Mouse (Mus musculus) mesoderm, embryonic 11.5 days (tissue): ENCODE measurements at regions not wholly inside any gene's neighbourhood (a gene's known extent, or its start where the extent isn't known, plus 50 kb on each side); places are given as distances from the start of the nearest gene placed in this dataset.

Experiments used
- DNase-seq: peaks from one replicate; pipeline ENCODE4 v3.0.0-alpha.2; 2012; ENCODE audit warnings: low read depth, low spot score

- no peak for DNase-seq
Observed at GRCm38 (mm10) chr10:97778531-97778930, 52.0 kb upstream of the C030005K15Rik start.

DNA sequence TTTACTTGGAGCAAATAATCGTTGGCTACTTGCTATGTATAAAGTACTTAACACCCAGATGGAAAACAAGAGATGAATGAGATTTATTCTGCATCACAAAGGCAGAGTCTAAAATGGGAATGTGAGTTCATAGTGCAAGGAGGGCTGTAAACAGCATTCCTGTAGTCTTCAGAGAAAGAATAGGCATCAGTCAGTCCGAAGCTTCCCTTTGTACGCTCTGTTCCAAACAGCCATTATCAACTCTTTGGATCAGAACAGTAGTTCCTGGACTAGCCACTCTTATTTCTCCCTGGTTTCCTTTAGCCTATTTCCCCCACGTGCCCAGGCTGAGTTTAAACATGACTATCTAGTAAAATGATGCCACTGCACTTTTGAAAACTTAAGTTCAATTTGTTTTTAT is 52.8 kb upstream of the C030005K15Rik start:
- no peak for DNase-seq

DNA sequence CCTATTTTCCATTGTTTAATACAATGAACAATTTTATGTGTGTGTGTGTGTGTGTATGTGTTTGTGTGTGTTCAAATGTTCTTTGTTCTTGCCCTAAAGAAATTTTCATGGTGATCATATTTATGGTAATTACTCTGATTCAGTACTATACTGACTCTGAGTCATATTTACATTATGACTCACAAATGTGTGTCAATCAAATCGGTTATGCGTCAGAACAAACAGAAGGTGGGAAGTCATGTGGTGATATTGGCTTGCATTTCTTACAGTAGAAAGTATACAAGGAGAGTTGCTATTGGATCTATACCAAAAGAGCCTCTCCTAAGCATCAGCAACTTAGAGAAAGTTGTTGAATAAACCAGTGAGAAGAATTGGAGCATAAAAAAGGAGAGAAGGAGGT is 67.2 kb upstream of the C030005K15Rik start:
- DNase-seq: no peak

- DNase-seq: peak; percentile 29
Observed at GRCm38 (mm10) chr10:97801448-97802265, 75.1 kb upstream of the C030005K15Rik start.

DNA sequence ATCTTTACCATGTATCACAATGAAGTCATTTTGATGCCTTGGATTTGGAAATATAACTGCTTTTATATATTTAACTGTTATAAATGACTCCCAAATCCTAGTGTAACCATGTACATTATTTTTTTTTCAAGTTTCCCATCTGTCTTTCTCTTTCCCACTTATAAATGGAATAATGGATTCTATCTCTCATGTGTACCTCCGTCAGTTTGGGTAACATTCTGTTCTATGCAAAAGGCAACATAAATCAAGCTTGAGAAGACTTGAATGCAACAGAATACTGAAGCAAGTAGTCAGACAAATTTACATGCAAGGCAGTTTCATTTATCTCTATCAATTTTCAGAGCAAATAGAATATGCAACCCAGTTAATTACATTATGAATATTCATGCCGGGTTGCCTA is 81.4 kb upstream of the C030005K15Rik start:
- no peak for DNase-seq

GRCm38 (mm10) chr10:97842574-97842973 is 116.0 kb upstream of the C030005K15Rik start:
- no peak for DNase-seq

DNA sequence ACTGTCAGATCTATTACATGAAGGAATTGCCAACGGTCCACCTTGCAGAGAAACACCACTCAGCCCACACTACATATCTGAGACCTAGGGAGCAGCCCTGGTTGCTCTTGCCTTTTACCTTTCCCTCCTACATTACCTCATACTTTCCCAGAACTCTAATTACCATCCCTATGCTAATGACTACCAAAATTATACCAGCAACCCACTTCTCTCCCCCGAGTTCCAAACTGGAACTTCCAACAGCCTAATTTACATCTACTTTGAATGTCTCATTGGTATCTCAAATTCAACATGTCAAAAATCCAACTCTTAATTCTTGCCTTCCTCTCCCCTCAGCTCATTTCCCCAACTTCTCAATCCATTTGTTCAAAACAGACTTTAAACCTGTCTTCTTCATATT is 124.9 kb upstream of the C030005K15Rik start:
- DNase-seq: no peak

DNA sequence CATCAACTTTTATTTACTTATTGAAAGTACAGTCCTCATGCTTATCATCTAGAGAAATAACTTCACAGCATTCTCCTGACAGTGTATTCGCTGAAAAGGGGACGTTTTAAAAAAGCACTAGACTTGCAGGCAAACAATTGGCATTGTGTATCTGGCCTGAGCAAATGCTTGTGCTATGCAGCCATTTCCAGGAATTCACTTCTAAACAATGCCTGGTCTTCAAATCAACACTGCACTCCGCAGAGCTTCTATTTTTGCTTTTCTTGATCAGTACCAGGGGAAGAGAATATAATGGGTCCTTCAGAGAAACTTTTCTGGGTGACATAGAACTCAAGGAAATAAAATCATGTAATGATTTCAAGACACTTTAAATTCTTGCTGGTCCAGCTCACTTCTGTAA is 150.5 kb upstream of the C030005K15Rik start:
- DNase-seq: no peak

DNA sequence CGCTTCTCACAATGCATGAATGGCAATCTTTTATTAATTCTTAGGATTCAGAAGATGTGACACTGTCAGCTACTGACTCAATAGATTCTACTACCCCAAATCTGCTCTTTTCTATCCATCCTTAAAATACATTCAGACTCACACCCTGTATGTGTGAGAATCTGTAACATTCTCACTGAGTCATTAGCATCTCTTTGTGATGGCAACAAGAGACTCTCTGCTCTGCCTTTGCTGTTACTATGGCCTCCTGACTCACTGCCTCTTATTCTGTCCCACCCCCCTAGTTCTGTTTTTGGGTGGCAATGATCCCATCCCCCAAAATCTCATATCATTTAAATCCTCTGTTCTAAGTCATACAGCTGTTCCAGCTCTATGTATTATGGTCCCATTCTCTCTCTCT is 159.5 kb upstream of the C030005K15Rik start:
- DNase-seq: no peak

DNA sequence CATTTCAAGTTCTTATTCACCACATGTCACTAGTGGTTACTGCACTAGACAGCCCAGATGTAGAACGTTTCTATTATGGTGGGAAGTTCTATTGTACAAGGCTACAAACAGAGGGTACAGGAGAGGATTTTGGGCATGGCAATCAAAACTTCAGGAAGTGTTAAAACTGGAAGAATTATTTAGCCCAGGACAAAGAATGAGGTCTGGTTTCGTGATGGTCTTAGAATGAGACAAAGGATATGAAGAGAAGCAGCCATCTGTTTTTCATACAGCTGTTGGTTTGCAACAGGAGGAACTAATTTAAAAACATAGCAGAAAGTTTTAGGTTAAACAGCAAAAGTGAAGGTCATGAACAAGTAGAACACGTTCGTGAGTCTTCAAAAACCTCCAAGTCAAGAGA is 179.2 kb upstream of the C030005K15Rik start:
- peak; percentile 11 for DNase-seq

- peak; percentile 66 for DNase-seq
Observed at GRCm38 (mm10) chr10:97925568-97925967, 199.0 kb upstream of the C030005K15Rik start.

DNA sequence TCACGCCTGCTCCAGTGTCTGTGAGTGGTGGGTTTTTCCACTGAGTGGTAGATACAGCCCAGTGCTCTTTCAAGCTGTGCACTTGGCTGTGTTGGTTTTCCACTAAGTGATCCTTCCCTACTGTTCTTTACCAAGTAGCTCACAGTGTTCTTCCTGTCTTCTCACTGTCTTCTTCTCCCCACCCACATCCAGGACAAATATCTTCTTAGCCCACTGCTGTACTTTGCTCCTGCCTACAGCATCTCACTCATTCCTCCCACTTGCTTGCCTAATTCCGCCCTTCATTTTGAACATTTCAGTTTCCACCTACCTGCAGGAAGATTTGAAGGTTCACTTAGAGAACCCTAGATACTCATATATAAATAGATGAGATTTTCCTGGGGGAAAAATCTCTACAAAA is 213.8 kb upstream of the C030005K15Rik start:
- DNase-seq: no peak

GRCm38 (mm10) chr10:97965881-97966280 is 239.3 kb upstream of the C030005K15Rik start:
- DNase-seq: no peak

GRCm38 (mm10) chr10:97966931-97967330 is 240.4 kb upstream of the C030005K15Rik start:
- no peak for DNase-seq

- no peak for DNase-seq
Observed at GRCm38 (mm10) chr10:98007037-98007436, 280.5 kb upstream of the C030005K15Rik start.

DNA sequence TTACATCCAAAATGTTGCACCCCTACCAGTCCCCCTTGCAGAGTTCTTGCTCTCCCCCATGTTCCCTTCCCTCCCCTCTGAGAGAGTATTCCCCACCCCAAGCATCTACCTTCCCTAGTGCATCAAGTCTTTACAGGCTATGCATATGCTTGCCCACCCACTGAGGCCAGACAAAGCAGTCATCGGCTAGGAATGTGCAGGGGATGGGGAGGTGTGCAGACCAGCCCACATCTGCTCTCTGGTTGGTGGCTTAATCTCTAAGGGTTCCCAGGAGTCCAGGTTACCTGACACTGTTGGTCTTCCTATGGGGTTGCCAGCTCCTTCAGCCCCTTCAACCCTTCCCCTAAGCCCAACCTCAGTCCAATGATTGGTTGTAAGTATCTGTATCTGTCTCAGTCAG is 281.8 kb upstream of the C030005K15Rik start:
- no peak for DNase-seq

DNA sequence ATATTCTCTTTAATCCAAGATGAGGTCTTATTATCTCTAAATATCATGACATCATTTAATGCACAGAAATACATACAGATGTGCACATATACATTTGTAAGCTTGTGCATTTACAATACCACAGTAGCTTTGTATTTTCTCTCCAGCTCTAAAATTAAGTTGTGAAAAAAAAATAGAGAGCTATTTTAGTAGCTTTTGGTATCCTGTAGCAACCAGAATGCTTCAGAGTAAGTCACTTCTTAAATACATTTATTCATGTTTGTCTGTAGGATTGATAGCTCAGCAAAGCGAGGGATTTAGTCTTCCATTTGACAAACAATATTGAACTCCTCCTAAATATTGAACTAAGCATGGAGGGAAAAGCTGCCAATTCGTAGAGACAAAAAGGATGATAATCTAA is 286.4 kb upstream of the C030005K15Rik start:
- no peak for DNase-seq

- no peak for DNase-seq
Observed at GRCm38 (mm10) chr10:98014985-98015902, 288.7 kb upstream of the C030005K15Rik start.

- no peak for DNase-seq
Observed at GRCm38 (mm10) chr10:98016596-98017304, 290.2 kb upstream of the C030005K15Rik start.

DNA sequence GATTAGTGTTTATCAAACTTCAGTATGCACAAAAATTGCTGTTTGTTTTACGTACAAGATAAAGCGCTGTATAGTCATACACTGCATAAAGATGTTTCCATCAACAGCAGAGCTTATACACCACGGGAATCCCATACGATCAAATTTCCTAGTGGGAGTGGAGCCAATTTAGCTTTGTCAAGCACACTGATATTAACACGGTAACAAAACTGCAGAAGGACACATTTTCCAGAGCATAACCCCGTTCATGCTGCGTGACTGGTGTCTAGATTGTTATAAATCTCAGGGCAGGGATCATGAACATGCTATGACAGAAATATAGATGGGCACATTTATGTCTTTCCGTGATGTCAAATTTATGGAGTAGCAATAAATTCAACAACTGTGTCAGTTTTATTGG is 302.6 kb upstream of the C030005K15Rik start:
- peak; percentile 26 for DNase-seq

GRCm38 (mm10) chr10:98029621-98030020 is 303.1 kb upstream of the C030005K15Rik start:
- DNase-seq: no peak

DNA sequence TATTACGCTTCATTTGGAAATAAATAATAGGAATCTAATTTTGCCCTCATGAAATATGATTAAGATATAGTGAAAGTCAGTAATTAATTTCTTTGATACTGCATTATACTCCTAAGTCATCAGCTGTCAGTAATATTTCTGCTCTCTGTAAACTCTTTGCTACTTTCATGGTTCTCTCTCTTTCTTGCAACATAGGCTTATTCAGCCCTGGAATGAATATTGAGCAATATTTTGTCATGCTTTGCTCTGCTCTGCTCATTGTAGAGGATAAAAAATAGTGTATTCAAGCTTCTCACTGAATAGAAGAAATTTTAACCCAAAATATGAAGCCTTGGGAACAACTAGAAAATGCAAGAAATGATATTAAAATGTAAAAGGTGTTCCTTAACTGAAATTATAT is 306.1 kb upstream of the C030005K15Rik start:
- DNase-seq: no peak
